Mouse (Mus musculus) layer of hippocampus, adult 9-10 months (tissue): Measurements from ENCODE around the gene Tspan18.

ENCODE experiments used
- DNase-seq: peaks from one replicate; pipeline ENCODE4 v3.0.0; 2022; ENCODE audit warnings: low spot score

The Tspan18 gene

DNA sequence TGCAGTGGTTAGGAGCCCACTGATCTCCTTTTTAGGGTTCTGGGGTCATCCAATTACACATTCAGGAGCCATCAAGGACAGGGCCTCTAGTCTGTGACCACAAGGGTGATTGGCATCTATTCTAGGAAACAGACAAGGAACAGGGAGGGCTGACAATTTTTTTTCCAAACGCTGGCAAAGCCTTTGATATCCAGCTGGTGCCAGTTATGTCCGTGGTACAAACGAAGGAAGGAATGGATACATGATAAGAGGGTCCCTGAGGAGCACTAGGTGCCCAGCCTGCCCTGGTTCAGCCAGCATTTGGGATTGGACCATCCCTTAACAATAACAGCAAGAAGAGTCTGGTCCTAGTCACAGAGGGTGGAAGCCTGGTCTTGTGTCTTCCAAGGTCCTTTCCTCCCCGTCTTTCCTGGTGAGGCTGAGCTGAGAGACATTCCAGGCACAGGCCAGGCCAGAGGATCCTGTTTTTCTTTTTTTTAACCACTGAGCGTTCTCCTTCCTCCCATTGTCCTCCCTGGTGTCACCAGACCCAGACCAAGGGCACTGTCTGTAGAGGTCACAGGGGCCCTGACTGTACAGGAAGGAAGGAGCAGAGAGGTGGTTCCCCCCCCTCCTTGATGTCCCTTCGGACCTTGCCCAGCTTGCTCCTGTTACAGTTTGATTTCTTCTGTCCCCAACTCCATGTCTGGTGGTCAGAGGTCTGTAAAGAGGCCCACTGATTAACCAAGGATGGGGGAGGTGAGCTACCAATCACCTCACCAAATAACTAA lies 72.6 kb downstream of the Tspan18 start:
- no peak for DNase-seq

DNA sequence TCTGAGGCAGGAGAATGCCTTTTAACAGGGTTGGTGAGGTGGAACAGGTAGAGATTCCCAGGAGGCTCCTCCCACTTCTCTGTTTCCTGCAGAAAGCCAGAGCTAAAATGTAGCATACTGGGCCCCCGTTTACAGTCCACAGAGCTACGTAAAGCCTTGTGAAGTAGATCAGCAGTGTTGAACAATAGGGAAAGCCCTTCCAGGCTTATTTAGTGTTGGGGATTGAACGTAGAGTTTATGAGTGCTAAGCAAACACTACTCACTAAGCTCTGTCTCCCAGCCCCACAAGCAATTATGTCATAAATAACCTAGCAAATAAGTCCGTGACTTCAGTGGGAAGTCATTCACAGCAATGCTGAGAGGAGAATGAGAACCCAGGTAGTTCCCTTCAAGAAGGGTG lies 76.7 kb downstream of the Tspan18 start:
- no peak for DNase-seq

DNA sequence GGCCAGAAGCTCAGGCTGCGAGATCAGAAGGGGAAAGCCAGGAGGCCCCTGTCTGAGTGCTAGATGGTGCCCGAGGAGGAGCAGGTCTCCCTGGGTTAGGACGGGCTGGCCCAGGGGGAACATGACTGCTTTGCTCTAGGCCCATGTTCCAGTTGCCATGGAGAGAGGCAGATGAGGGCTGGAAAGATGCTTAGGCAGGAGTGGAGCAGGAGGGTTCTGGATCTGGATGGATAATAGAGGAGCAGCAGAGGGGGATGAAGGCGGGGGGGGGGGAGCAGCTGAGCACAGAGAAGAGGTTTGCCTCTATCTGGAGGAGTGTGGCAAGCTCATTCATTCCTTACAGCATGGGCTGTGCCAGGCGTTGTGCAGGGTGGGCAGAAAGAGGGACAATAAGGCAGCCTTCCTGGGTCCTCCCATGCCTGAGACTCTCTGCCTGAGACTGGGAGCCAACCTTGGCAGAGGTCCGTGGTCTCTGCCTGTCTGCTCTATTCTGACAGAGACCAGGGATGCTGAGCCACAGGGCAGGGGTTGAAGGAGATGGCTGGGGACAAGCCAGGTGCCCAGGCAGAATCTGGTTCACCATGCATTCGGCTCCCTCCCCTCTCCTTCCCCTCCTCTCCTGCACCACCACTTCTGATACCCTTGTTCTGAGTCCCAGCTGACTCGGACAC lies 77.4 kb downstream of the Tspan18 start:
- no peak for DNase-seq

DNA sequence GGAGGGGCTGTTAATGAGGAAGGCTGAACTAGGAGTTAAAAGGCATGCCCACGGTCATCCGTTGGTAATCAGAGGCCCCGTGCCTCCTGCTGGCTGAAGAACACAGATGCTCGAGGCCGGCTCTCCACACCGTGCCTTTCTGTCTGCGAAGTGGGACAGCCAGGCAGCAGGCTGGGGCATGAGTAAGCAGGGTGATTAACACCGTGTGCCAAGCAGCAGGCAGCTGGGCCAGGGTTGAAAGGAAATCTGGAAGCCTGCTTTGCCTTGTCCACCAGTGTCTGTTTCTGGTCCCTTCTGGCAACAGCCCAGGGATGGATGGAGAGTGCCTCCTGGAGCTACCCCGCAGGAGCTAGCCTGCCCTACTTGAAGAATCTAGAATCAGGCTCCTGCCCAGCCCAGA lies 81.9 kb downstream of the Tspan18 start:
- DNase-seq: no peak

DNA sequence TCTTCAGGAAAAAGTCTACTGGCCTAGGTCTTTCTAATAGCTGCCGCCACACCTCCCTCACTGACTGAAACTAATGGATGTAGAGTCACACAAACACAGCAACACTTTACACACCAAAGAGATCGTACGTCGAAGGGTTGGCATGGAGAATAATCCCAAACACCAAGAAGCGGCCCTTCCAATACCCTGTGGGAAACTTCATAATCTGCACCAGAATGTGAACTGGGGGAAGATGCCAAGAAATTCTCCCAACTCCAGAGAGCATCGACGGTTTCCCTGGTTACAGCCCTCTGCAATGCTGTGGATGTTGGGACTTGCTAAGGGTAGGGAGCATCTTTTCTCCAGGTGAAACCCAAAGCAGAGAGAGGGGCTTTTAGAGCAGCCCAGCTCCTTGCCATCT lies 83.7 kb downstream of the Tspan18 start:
- DNase-seq: no peak

DNA sequence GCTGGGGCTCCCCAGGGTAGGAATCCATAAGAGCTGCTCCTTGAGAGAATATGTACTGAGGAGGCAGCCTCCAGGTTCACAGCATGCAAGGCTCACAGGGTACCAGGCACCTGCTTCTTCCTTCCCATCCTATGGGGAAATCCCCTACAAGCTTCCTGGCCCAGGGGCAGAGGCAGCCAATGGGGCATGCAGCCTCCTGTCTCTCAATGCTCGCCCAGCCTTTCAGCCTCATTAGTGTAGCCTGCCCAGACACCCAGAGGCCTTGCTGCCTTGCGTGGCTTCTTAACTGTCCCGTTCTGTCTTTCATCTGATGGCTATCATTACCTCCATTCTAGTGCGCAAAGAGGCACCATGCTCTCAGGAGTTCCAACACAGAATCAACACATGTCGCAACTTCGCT lies 85.2 kb downstream of the Tspan18 start:
- DNase-seq: no peak

DNA sequence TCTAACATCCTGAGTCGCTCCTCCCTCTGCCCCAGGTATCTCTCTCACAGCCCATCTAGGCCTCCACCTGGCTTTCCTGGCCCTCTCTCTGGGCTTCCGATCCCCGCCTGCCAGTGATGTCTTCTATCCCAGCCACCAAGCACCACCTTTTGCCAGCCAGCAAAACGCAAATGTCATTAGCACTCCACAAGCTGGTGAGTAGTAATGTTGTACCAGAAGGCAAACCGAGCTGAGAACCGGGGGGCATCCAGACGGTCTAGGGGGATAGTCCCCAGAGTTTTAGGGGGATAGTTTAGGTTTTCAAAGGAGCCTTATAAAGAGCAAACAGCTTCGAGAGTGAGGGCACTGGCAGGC lies 90.2 kb downstream of the Tspan18 start:
- DNase-seq: no peak

DNA sequence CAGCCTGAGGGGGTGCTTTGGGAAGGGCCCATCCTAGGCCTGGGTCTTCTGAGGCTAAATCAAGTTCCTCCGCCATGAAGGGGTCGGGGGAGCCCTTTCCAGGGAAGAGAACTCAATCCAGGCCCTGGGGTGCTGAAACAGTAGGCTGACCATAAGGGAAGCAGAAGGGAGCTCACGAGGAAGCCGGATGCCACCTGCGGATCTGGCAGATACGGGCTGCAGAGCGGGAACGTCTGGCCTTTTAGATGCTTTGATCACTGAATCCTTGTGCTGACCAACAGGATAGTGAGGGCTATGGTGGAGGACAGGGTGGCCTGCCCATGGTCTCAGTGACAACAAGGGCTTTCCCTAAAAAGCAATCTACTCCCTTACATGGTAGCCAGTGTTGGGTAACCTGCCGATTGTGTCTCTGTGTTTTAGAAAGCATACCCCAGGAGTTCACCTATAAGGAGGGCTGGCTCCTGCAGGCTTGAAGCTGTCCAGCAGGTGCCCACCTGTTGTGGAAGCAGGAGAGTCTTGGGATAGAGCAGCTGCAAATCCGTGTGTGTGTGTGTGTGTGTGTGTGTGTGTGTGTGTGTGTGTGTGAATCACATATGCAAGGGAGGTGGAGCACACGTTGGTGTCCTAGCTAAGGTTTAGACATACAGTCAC lies 90.7 kb downstream of the Tspan18 start:
- no peak for DNase-seq

DNA sequence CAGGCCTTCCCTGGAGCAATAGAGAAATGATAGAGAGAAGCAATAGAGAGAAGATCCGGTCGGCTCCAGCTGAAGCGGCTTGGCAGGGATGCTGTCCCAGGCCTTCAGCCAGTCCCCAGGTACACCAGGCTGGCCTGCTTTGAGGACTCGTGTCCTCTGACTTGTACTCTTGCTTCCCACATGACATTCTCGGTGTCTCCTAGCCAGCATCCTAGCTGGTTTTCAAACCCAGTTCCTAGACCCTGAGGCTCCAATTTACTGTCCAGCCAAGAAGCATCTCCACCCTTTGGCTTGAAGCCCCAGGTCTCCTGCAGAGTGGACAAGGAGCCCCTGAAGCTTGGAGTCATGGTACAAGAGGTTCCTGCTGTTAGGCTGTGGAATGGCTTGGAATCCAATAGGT lies 92.1 kb downstream of the Tspan18 start:
- DNase-seq: no peak

DNA sequence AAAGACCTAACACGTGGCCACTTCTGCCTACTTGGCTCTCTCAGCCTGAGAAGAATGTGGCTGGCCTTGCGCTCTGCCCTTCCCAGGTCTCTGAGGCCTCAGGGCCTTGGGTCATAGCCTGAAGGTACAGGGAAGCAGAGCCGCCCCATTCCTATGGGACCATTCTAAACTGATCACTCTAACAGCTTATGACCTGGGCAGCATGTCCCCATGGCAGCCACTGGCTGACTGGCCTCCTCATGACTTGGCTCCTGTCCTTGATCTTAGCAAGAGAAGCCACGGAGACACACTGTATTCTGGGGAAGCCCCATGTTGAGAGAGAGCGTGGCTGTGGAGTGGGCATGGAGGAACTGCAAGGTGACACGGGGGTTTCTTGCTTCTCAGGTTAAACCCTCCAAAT lies 95.4 kb downstream of the Tspan18 start:
- DNase-seq: no peak

DNA sequence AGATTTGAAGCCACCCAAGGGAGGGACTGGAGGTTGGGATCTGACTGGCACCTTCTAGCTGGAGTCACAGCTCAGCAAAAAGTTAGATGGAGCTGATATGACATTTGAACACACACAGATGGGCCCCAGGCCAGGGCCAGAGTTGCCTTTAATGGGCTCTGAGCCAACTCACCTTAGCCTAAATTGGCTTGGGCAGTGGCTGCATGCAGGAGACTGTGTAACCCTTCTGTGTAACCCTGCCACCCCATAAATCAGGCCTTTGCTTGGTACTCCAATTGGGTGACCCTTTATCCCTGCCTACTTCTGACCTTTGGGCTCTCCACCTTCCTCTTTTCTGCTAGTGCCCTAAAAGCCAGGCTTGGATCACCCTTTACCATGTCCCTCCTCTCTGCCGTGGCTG lies 97.2 kb downstream of the Tspan18 start:
- no peak for DNase-seq

DNA sequence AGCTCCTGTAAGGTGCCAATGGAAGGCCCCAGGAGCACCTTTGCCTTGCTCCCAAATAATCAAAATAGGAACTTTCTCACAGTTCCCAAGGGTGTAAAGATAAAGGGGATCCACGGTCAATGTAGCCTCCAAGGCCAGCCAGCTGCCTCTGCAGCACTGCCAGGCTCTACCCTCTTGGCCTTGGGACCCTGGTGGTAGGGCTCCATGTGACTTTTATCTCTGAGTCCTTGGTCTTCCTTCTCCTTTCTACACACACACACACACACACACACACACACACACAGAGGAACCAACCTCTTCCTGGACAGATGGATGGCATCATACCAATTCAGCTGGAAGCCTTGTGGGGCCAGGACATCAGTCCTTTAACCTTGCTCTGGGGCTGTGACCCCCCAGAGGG lies 102.2 kb downstream of the Tspan18 start:
- DNase-seq: no peak

DNA sequence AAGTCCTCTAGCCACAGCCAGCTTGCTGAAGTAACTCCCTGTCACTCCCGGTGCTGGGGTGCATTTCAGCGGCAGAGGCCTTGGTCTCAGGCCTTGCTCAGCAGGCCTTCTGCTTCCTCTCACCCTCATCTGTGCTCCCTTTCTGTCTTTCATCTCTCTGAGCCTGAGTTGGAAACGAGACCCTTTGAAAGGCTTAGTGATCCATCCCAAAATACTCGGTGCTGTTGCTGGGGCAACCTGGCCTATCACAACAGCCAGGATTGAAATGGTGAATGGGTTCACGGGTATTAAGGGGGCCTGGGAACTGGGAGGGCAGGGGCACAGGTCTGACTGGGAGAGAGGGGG lies 105.9 kb downstream of the Tspan18 start:
- no peak for DNase-seq

DNA sequence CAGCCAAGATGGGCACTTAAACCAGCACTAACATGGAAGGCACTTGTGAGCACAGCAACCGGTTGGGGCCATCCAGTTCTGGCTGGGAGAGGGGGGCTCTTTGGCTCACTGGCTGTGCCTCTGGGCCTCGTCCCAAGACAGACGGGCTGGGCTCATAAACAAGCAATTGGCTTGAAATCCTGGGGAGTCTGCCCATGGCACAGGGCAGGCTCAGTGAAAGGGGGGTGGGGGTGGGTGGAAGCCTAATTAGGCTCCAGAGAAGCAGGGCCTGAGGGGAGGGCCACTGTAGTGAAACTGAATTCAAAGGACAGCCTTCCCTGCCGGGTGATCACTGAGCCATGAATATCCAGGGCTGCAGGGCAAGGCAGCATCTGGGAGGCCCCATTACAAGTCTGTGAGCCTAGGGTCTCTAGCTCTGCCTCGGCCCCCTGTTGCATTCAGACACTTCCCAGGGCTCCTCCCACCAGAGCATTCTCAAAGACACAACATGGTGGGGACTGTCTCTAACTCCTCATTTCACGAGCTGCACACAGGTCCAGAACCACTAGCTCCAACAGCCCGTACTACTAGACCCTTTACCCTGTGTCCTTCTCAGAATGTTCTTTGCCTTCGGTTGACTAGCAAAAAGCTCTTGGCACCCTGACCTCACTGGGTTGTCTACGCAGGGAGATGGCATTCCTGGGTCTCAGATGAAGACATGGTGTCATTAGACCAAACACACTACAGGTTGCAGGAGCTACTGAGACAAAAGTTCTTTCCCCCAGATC lies 106.4 kb downstream of the Tspan18 start:
- DNase-seq: no peak

DNA sequence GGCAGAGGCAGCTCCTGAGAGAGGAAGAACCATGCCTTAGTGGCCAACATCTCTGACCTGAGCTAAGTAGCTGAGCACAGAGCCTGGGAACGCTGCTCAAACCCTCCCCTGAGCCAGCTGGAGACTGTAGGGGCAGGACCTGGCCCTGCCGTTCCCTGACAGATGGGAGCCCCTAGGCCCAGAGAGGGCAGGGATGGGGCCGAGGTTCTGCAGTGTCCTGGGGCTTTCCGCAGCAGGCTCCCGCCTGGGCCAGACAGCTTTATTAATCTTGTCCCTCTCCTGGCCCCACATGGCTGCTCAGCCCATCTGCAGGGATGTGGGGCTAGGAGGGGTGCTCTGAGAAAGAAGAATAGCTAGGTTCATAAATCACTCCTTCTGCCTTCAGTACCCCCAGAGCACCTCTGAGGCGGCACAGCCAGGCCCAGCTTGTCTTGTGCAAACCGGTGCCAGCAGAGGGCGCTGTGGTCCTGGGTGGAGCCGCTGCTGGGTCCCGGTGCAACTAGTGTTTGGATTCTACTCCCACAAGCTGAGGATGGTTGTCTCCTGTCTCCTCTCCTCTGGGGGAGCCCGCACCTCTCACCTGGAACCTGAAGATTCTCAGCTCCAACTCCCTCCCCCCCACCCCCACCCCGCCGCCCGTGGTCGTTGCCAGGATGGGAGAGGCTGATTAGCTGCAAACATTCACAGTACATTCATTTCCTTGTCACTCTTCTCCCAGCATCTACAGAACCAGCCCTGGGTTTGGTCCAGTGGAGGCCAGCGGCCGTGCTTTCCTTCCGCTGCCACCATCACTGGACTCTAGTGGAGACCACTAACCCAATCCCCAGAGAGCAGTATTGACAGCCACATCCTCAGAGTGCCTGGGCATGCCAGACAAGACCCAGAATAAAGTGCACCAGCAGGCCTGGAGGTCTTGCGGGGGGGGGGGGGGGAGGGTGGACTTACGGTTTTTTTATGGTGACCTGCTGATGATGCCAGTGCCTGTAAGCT lies 107.4 kb downstream of the Tspan18 start:
- DNase-seq: peak; percentile 50

DNA sequence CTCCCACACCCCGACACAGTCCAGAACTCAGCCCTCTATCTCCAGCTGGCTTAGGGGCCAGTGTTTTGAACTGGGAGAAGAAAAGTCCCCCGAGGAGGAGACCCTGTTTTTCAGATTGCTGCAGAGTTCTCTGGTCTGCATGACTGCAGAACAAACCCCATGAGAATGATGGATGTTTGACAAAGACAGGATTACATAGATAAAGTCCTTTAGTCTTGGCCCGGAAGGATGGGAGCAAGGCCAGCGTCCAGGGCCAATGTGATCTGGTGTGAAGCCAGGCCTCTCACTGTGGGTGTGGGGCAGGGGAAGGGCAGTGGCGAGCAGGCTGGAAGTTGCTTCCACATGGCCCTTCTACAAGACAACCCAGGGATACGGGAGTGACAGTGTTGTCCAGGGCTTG lies 110.8 kb downstream of the Tspan18 start:
- DNase-seq: no peak

DNA sequence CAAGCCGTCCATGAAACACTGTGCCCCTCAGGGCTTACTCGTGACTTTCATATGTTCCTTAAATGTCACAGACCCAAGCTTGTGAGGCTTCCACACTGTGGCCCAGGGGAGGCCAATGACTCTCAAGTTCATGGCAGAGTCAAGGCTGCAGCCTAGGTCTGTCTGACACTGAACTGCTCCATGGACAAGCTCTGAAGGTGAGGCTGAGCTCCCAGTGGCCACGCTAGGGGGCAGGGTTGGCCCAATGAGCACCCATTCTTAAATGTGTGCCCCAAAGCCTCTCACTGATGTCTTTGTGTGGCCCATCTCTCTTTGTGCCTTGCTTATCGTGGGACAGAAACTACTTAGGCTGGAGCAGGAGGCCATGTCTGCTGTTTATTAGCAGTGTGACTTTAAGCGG lies 113.9 kb downstream of the Tspan18 start:
- DNase-seq: no peak

DNA sequence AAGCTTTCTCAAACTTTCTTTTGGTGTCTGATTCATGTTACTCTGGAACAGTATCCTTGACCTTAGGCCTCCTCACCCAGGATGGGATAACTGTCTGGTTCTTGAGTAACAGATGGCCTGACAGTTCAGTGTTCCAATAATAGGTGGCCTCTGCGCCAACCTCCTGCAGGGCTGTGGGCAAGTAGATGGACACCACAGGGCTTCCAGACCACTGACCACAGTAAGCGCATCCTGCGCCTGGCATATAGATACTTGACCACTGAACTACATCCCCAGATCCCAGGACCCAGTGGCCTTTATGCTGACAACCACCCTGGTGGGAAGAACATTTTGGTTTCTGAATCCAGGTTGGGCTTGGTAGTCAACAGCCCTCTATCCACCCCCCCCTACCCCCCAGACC lies 114.7 kb downstream of the Tspan18 start:
- no peak for DNase-seq

DNA sequence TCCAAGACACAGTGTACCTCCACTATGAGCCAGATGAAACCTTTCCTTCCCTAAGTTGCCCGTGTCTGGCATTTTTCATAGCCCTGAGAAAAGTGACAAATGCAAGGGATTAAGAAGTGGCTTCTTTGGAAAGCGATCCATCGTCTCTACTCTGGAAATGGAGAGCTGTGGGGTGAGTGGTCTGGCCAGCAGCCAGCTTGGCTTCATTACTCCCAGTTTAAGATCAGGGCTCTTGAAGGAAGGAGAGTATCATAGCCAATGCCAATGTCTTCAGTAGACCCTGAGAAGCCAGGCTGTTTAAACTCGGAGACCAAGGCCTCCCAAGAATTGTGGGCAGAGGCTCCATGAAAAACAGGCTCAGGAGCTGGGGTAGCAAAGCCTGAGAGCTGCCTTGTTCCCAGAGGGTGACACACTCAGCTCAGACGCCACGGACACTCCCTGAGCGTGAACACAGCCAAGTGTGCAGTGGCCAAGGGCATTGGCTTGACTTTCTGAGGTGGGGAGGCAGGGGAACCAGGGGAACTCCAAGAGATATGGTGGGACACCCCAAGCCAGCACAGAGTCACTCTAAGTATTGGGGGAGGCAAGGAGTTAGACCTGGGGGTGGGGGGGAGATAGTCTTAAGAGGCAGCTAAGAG lies 115.8 kb downstream of the Tspan18 start:
- DNase-seq: no peak

DNA sequence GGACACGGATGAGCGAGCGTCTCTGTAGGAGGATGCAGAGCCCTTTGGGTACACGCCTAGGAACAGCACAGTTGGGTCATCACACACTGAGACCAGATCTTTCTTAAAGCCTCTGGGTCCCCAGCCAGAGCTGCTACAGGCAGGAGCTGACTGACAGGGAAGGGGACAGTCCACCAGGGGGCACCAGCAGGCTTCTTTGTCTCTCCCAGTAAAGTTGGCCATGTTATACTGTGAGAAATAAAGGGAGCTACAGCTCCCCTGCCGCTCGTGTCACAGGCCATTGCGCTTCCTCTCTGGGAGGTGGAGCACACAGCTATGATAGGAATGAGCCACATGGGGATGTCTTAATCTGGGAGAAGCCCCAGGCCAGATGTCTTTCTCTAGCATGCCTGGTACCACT lies 117.3 kb downstream of the Tspan18 start:
- peak; percentile 79 for DNase-seq

DNA sequence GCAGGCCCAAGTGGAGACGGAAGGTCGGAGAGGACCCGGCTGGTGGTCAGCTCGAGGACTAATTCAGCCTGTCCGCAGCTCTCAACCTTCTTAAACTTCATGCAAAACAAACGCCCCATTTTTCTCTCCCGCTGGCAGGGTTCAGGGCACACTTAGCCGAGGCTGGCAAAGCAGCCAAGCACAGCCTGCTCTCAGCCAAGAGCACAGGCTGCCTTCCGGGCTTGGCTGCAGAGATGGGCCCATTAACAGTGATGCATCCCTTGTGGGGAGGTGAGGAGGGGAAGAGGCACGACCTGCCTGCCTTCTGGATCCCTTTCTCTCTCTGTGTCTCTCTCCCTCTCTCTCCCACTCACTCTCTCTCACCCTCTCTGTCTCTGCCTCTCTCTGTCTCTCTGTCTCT lies 118.5 kb downstream of the Tspan18 start:
- no peak for DNase-seq
